Mouse (Mus musculus) CH12.LX (cell line): ENCODE measurements around the gene Fbxo44.

Experiments
- BHLHE40 ChIP-seq: IDR thresholded peaks from 2 replicates; pipeline ENCODE4 v1.6.1; 2011; ENCODE audit warnings: mild to moderate bottlenecking, low read depth, low read length, improper control_type of control experiment
- MXI1 ChIP-seq: IDR thresholded peaks from 2 replicates; pipeline ENCODE4 v1.6.1; 2011; ENCODE audit warnings: mild to moderate bottlenecking, low read depth, low read length, improper control_type of control experiment

DNA sequence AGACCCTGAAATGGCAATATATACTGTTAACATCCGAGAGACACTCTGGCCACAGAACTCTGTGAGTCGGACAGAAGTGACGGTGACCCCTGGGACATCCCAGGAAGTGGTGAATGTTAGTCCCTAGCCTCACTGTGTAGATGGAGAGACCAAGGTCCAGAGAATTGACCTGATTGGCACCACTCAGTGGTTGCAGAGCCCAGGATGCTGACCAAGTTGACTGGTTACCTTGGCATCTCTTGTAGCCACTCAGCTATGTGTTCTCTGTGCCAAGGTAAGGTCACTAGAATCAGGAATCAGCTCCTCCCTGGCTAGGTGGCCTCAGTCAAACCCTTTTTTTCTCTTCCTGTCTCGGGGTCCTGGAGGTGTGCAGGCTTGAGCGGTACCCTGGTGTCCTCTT is 16.6 kb downstream of the Fbxo44 start:
- no peak for TF ChIP-seq BHLHE40
- TF ChIP-seq MXI1: no peak
